Mouse (Mus musculus) kidney, embryonic 14.5 days (tissue): ENCODE measurements at regions not wholly inside any gene's neighbourhood (a gene's known extent, or its start where the extent isn't known, plus 50 kb on each side); places are given as distances from the start of the nearest gene placed in this dataset.
A peak's percentile ranks its signal among the peaks of the same experiment; 100 is the strongest.

ENCODE experiments used
- ATAC-seq: fragments of 200-750 bp; cut with Nextera tagmentation; 2 replicates; pipeline ENCODE4 v1.8.0; 2017; ENCODE audit warnings: moderate number of reproducible peaks, mild to moderate bottlenecking, moderate TSS enrichment, moderate library complexity; ENCODE audit not compliant: low FRiP score, low TSS enrichment
- H3K27ac ChIP-seq: fragments of 300-500 bp; sonication (generic); 2 replicates; pipeline ENCODE4 v1.5.1; 2014; ENCODE audit warnings: low read depth, mild to moderate bottlenecking, low read length, moderate library complexity, mixed read lengths
- H3K27me3 ChIP-seq: fragments of 300-500 bp; sonication (generic); 2 replicates; pipeline ENCODE4 v1.6.1; 2014; ENCODE audit warnings: mild to moderate bottlenecking, low read length; ENCODE audit not compliant: control insufficient read depth, insufficient read depth
- H3K36me3 ChIP-seq: fragments of 300-500 bp; sonication (generic); 2 replicates; pipeline ENCODE4 v1.6.1; 2014; ENCODE audit warnings: low read length, mixed read lengths; ENCODE audit not compliant: control insufficient read depth, insufficient read depth
- H3K4me1 ChIP-seq: fragments of 300-500 bp; sonication (generic); 2 replicates; pipeline ENCODE4 v1.6.1; 2014; ENCODE audit warnings: low read length, mixed read lengths; ENCODE audit not compliant: control insufficient read depth, insufficient read depth
- H3K4me2 ChIP-seq: fragments of 300-500 bp; sonication (generic); replicated peaks from 2 replicates; pipeline ENCODE4 v1.6.1; 2014; ENCODE audit warnings: low read depth, mild to moderate bottlenecking, low read length
- H3K4me3 ChIP-seq: fragments of 300-500 bp; sonication (generic); 2 replicates; pipeline ENCODE4 v1.5.1; 2014; ENCODE audit warnings: mild to moderate bottlenecking, low read length
- H3K9ac ChIP-seq: fragments of 300-500 bp; sonication (generic); 2 replicates; pipeline ENCODE4 v1.6.1; 2014; ENCODE audit warnings: low read depth, mild to moderate bottlenecking, low read length, moderate library complexity
- H3K9me3 ChIP-seq: fragments of 300-500 bp; sonication (generic); 2 replicates; pipeline ENCODE4 v1.6.1; 2016; ENCODE audit warnings: low read length; ENCODE audit not compliant: control insufficient read depth
- WGBS: fragments of 180-500 bp; shearing (Covaris S2); extraction: QIAGEN DNeasy Blood & Tissue Kit; methylation state at CpG from one replicate; pipeline ENCODE4 v1.1.7; 2014; 5-methylcytosine and 5-hydroxymethylcytosine counted together

- no peak overlapping the region for H3K4me3 ChIP-seq
- H3K9me3 ChIP-seq, result no peaks in the 10 kb centered on the region
- H3K4me2 ChIP-seq, result no peak overlapping the region
- H3K9ac ChIP-seq, result no peak overlapping the region
- H3K27me3 ChIP-seq, result no peaks in the 10 kb centered on the region
- no peak overlapping the region for H3K27ac ChIP-seq
- no peaks in the 10 kb centered on the region for H3K36me3 ChIP-seq
- 83% methylated on average over 2 of the region's 2 CpGs for WGBS
- no peaks in the 10 kb centered on the region for H3K4me1 ChIP-seq
- no peak for ATAC-seq
Observed at GRCm38 (mm10) chr9:86170756-86171155, 294.0 kb downstream of the Ube2cbp start.

GRCm38 (mm10) chr9:86186751-86187747 is 277.7 kb downstream of the Ube2cbp start:
- H3K9me3 ChIP-seq, result no peaks in the 10 kb centered on the region
- H3K27me3 ChIP-seq, result no peaks in the 10 kb centered on the region
- H3K4me2 ChIP-seq, result no peak overlapping the region
- 83% methylated on average over 11 of the region's 11 CpGs for WGBS
- H3K4me1 ChIP-seq, result no peaks in the 10 kb centered on the region
- H3K36me3 ChIP-seq, result no peaks in the 10 kb centered on the region
- no peak overlapping the region for H3K9ac ChIP-seq
- no peak overlapping the region for H3K4me3 ChIP-seq
- no peak for ATAC-seq
- no peak overlapping the region for H3K27ac ChIP-seq

GRCm38 (mm10) chr9:86188873-86189272 is 275.9 kb downstream of the Ube2cbp start:
- no peaks in the 10 kb centered on the region for H3K9me3 ChIP-seq
- H3K4me3 ChIP-seq, result no peak overlapping the region
- H3K4me1 ChIP-seq, result no peaks in the 10 kb centered on the region
- H3K27me3 ChIP-seq, result no peaks in the 10 kb centered on the region
- WGBS, result 56% methylated on average over 2 of the region's 2 CpGs
- ATAC-seq, result no peak
- no peak overlapping the region for H3K27ac ChIP-seq
- H3K36me3 ChIP-seq, result no peaks in the 10 kb centered on the region
- H3K4me2 ChIP-seq, result no peak overlapping the region
- H3K9ac ChIP-seq, result no peak overlapping the region

- Histone ChIP-seq H3K27me3 (no peaks in the 10 kb centered on the region), H3K27ac (no peak overlapping the region), H3K9ac (no peak overlapping the region), H3K36me3 (no peaks in the 10 kb centered on the region), H3K4me2 (no peak overlapping the region), H3K9me3 (no peaks in the 10 kb centered on the region), H3K4me1 (no peaks in the 10 kb centered on the region), H3K4me3 (no peak overlapping the region)
- ATAC-seq, result 0 out of 2 replicates have a peak, but pooled peaks have one; percentile 32
- WGBS, result 26% methylated on average over 3 of the region's 3 CpGs
Observed at GRCm38 (mm10) chr9:86205041-86205440, 259.7 kb downstream of the Ube2cbp start.

- H3K4me2 ChIP-seq, result no peak overlapping the region
- H3K4me3 ChIP-seq, result no peak overlapping the region
- H3K9ac ChIP-seq, result no peak overlapping the region
- WGBS, result 83% methylated on average over 5 of the region's 5 CpGs
- no peak overlapping the region for H3K27ac ChIP-seq
- ATAC-seq, result no peak
- H3K36me3 ChIP-seq, result no peaks in the 10 kb centered on the region
- H3K27me3 ChIP-seq, result no peaks in the 10 kb centered on the region
- H3K9me3 ChIP-seq, result no peaks in the 10 kb centered on the region
- no peaks in the 10 kb centered on the region for H3K4me1 ChIP-seq
Observed at GRCm38 (mm10) chr9:86208334-86208925, 256.3 kb downstream of the Ube2cbp start.

- no peak overlapping the region for H3K4me2 ChIP-seq
- H3K27me3 ChIP-seq, result no peaks in the 10 kb centered on the region
- 90% methylated on average over 3 of the region's 3 CpGs for WGBS
- H3K4me3 ChIP-seq, result no peak overlapping the region
- no peaks in the 10 kb centered on the region for H3K9me3 ChIP-seq
- H3K36me3 ChIP-seq, result no peaks in the 10 kb centered on the region
- H3K27ac ChIP-seq, result no peak overlapping the region
- H3K4me1 ChIP-seq, result no peaks in the 10 kb centered on the region
- H3K9ac ChIP-seq, result no peak overlapping the region
- no peak for ATAC-seq
Observed at GRCm38 (mm10) chr9:86211267-86211666, 253.5 kb downstream of the Ube2cbp start.

GRCm38 (mm10) chr9:86219669-86220068 is 245.1 kb downstream of the Ube2cbp start:
- H3K9me3 ChIP-seq, result no peaks in the 10 kb centered on the region
- no peaks in the 10 kb centered on the region for H3K27me3 ChIP-seq
- H3K4me1 ChIP-seq, result no peaks in the 10 kb centered on the region
- H3K4me3 ChIP-seq, result no peak overlapping the region
- no peaks in the 10 kb centered on the region for H3K36me3 ChIP-seq
- no peak overlapping the region for H3K9ac ChIP-seq
- peak; percentile 93 for ATAC-seq
- no peak overlapping the region for H3K27ac ChIP-seq
- H3K4me2 ChIP-seq, result no peak overlapping the region
- WGBS, result 22% methylated on average over 4 of the region's 4 CpGs

GRCm38 (mm10) chr9:86224530-86224929 is 240.2 kb downstream of the Ube2cbp start:
- Histone ChIP-seq H3K36me3 (no peaks in the 10 kb centered on the region), H3K27me3 (no peaks in the 10 kb centered on the region), H3K9me3 (no peaks in the 10 kb centered on the region), H3K4me2 (no peak overlapping the region), H3K27ac (no peak overlapping the region), H3K4me3 (no peak overlapping the region), H3K4me1 (no peaks in the 10 kb centered on the region), H3K9ac (no peak overlapping the region)
- 52% methylated on average over 3 of the region's 3 CpGs for WGBS
- ATAC-seq, result no peak
